Comparison of ENCODE assay signal across 21 mouse cellular contexts in the genomic region with DNA sequence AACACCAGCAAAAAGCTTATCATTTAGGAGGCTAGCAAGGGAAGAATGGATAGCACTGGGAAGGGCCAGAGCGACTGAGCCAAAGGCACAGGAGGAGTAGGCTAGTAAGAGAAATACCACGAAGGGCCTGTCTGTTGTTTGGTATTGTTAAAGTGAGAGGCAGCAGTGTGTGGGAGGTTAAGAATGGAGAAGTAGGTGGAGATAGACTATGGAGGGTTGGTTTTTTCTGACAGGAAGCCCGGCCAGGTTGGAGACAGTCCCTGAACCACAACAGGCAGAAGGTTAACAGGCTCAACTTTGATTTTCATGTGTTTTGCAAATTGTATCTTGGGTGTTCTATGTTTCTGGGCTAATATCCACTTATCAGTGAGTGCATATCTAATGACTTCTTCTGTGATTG.
"Had no signal": no experiment of that assay in that cellular context is flagged by ENCODE, and none has a peak within 500 bp of the region (broad histone marks: within the 10 kb centered on the region; RNA-seq: fewer than 3 reads in every experiment).

No protein-coding gene starts in this region.

- DNase-seq: kidney, adult 8-10 months; kidney, postnatal 10 days; kidney, postnatal 4 days; left cerebral cortex, postnatal 4 days; liver, postnatal 0 days; lung, embryonic 14.5 days; lung, postnatal 10 days; lung, postnatal 4 days; thymus, adult 18-20 months; thymus, postnatal 14 days; thymus, postnatal 4 days had no signal

- H3K4me3 ChIP-seq: kidney, embryonic 15.5 days; limb, embryonic 12.5 days; limb, embryonic 15.5 days; megakaryocyte, embryonic 14.5 days; midbrain, embryonic 10.5 days; midbrain, embryonic 13.5 days; myocyte; neural tube, embryonic 13.5 days had no signal

- ATAC-seq: liver, postnatal 0 days; midbrain, embryonic 13.5 days; midbrain, embryonic 16.5 days had no signal

- H3K27ac ChIP-seq: kidney, embryonic 15.5 days; limb, embryonic 12.5 days; limb, embryonic 15.5 days; liver, embryonic 14.5 days; midbrain, embryonic 10.5 days; midbrain, embryonic 13.5 days; neural tube, embryonic 13.5 days had no signal

- H3K4me1 ChIP-seq: kidney, embryonic 15.5 days; limb, embryonic 15.5 days; midbrain, embryonic 10.5 days; midbrain, embryonic 13.5 days; neural tube, embryonic 13.5 days had no signal
